Mouse (Mus musculus) midbrain, embryonic 13.5 days (tissue): Measurements from ENCODE around the gene Csnk2a1. TPM values are rescaled to one million over a fixed set of nuclear protein-coding genes. Genes with fewer than 3 reads are reported as not detected.

Experiments used
- ATAC-seq: fragments of 200-750 bp; cut with Nextera tagmentation; 2 replicates; pipeline ENCODE4 v1.8.0; 2017; ENCODE audit warnings: mild to moderate bottlenecking, moderate TSS enrichment, moderate library complexity
- H3K27ac ChIP-seq: fragments of 300-500 bp; sonication (generic); 2 replicates; pipeline ENCODE4 v1.5.1; 2015; ENCODE audit warnings: inconsistent platforms, mild to moderate bottlenecking, moderate library complexity
- H3K27me3 ChIP-seq: fragments of 300-500 bp; sonication (generic); 2 replicates; pipeline ENCODE4 v1.6.1; 2015; ENCODE audit warnings: mild to moderate bottlenecking, inconsistent platforms
- H3K36me3 ChIP-seq: fragments of 300-500 bp; sonication (generic); 2 replicates; pipeline ENCODE4 v1.6.1; 2015; ENCODE audit warnings: mild to moderate bottlenecking, inconsistent platforms
- H3K4me1 ChIP-seq: fragments of 300-500 bp; sonication (generic); replicated peaks from 2 replicates; pipeline ENCODE4 v1.6.1; 2015; ENCODE audit warnings: inconsistent platforms
- H3K4me2 ChIP-seq: fragments of 300-500 bp; sonication (generic); replicated peaks from 2 replicates; pipeline ENCODE4 v1.6.1; 2015; ENCODE audit warnings: moderate library complexity, mild to moderate bottlenecking, inconsistent platforms
- H3K4me3 ChIP-seq: fragments of 300-500 bp; sonication (generic); replicated peaks from 2 replicates; pipeline ENCODE4 v1.5.1; 2015; ENCODE audit warnings: mild to moderate bottlenecking, inconsistent platforms
- H3K9ac ChIP-seq: fragments of 300-500 bp; sonication (generic); replicated peaks from 2 replicates; pipeline ENCODE4 v1.6.1; 2015; ENCODE audit warnings: mild to moderate bottlenecking, inconsistent platforms
- H3K9me3 ChIP-seq: fragments of 300-500 bp; sonication (generic); 2 replicates; pipeline ENCODE4 v1.6.1; 2016; ENCODE audit warnings: mild to moderate bottlenecking, inconsistent platforms
- WGBS: fragments of 180-500 bp; shearing (Covaris S2); methylation state at CpG from one replicate; pipeline ENCODE4 v1.1.7; 2015; 5-methylcytosine and 5-hydroxymethylcytosine counted together
- polyA plus RNA-seq: library from polyadenylated mRNA; unstranded; fragments of >200 nt; fragmentation: Nextera tagmentation; extraction: Ambion mirVana; gene quantifications from 2 replicates; pipeline ENCODE4 v1.2.1, GENCODE M21; 2015

Csnk2a1 gene
- polyA plus RNA-seq, 1 experiment from 2014 or later, result 125 TPM

GRCm38 (mm10) chr2:152330858-152331423 is 104.3 kb downstream of the Csnk2a1 start:
- no peaks in the 10 kb centered on the region for H3K9me3 ChIP-seq
- no peak for ATAC-seq
- no peak overlapping the region for H3K27ac ChIP-seq
- H3K9ac ChIP-seq, result peak overlapping the region; percentile 84; the same call in 1 of the 2 replicates
- peaks cover 35% of the 10 kb centered on the region for H3K36me3 ChIP-seq
- peaks cover 26% of the 10 kb centered on the region for H3K4me1 ChIP-seq
- 75% methylated on average over 7 of the region's 7 CpGs for WGBS
- 0 out of 2 replicates have a peak, but pooled peaks cover 4% of the 10 kb centered on the region for H3K27me3 ChIP-seq
- peak overlapping the region; percentile 63 for H3K4me3 ChIP-seq
- peak overlapping the region; percentile 91 for H3K4me2 ChIP-seq

Other genes starting within 250 kb of the Csnk2a1 start
- gene Fam110a, start 246.6 kb upstream of the Csnk2a1 start, polyA plus RNA-seq, result 97.0 and 97.3 TPM in 2 replicates
- 0.55 and 0.99 TPM in 2 replicates for gene Slc52a3, start 230.3 kb upstream of the Csnk2a1 start, polyA plus RNA-seq
- gene Scrt2, start 145.3 kb upstream of the Csnk2a1 start, polyA plus RNA-seq, result 16.3 and 20.0 TPM in 2 replicates
- 13.4 and 14.9 TPM in 2 replicates for gene Srxn1, start 121.3 kb upstream of the Csnk2a1 start, polyA plus RNA-seq
- 1.0 and 1.8 TPM in 2 replicates for gene Tcf15, start 83.3 kb upstream of the Csnk2a1 start, polyA plus RNA-seq
- 32.2 and 36.2 TPM in 2 replicates for gene Tbc1d20, start 67.0 kb downstream of the Csnk2a1 start, polyA plus RNA-seq
- gene Rbck1, start 105.8 kb downstream of the Csnk2a1 start, polyA plus RNA-seq, result 99.2 and 108 TPM in 2 replicates
- gene Trib3, start 117.2 kb downstream of the Csnk2a1 start, polyA plus RNA-seq, result 0.82 and 0.89 TPM in 2 replicates
- gene Nrsn2, start 149.8 kb downstream of the Csnk2a1 start, polyA plus RNA-seq, result 26.8 and 28.5 TPM in 2 replicates
- gene Sox12, start 171.2 kb downstream of the Csnk2a1 start, polyA plus RNA-seq, result 18.2 and 18.5 TPM in 2 replicates
- 21.4 and 26.4 TPM in 2 replicates for gene Zcchc3, start 188.2 kb downstream of the Csnk2a1 start, polyA plus RNA-seq
- gene 6820408C15Rik, start 188.7 kb downstream of the Csnk2a1 start, polyA plus RNA-seq, result 0.39 and 1.7 TPM in 2 replicates
- gene Defb23, start 237.8 kb downstream of the Csnk2a1 start, polyA plus RNA-seq, result not detected in 2 replicates